Mouse (Mus musculus): ENCODE results near the gene Slc8a3. TPM values are rescaled to one million over a fixed set of nuclear protein-coding genes. Genes with fewer than 3 reads are reported as not detected.

The Slc8a3 gene
- total and polyA plus RNA-seq, 2 experiments = under 0.01 TPM; not detected in 1

DNA sequence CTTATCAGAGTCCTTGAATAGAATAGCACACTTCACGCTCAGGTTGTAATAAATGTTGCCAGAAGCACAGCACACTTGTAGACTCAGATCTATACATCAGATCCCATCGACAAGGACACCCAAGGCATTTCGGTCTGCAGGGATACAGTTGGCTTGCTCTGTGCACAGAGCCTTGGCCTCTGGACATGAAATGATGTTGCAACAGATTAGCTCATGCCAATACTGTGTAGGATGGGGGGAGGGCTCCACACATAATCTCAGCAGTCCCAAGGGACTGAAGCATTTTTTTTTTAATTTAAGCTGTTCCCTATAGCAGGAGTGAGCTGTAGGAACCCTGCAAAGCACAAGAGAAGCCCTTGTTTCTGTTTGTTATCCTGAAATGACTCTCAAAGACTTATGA lies 74.8 kb downstream of the Slc8a3 start:
- 13% methylated on average over 3 of the region's 3 CpGs for WGBS
- TF ChIP-seq CTCF (IDR thresholded peaks at IDR 0.05; ENCODE audit: low read depth, low read length) (no peak), POLR2A (IDR thresholded peaks at IDR 0.05; ENCODE audit: extremely low read depth, insufficient read depth, low read length) (no peak)
- peak; percentile 72 for DNase-seq (ENCODE audit: extremely low read depth, low read depth, low spot score)
- H3K4me1 ChIP-seq (ENCODE audit: control insufficient read depth, insufficient read depth, low read length) = no peaks in the 10 kb centered on the region
- H3K79me2 ChIP-seq (ENCODE audit: control insufficient read depth, insufficient read depth, low read length) = no peaks in the 10 kb centered on the region
- H3K9ac ChIP-seq (ENCODE audit: low read depth, low read length) = no peak overlapping the region
- H3K27ac ChIP-seq (replicated peaks; ENCODE audit: insufficient read depth, low read depth, low read length) = no peak overlapping the region
- H3K36me3 ChIP-seq (ENCODE audit: control insufficient read depth, insufficient read depth, low read length) = no peaks in the 10 kb centered on the region
- no peaks in the 10 kb centered on the region for H3K27me3 ChIP-seq (ENCODE audit: control insufficient read depth, insufficient read depth, low read length)
- no peak overlapping the region for H3K4me3 ChIP-seq (ENCODE audit: insufficient read depth, low read depth, low read length)

GRCm38 (mm10) chr12:81245411-81245810 lies 87.6 kb downstream of the Slc8a3 start:
- TF ChIP-seq POLR2A (IDR thresholded peaks at IDR 0.05; ENCODE audit: extremely low read depth, insufficient read depth, low read length) (no peak), CTCF (IDR thresholded peaks at IDR 0.05; ENCODE audit: low read depth, low read length) (no peak)
- Histone ChIP-seq H3K36me3 (ENCODE audit: control insufficient read depth, insufficient read depth, low read length) (no peaks in the 10 kb centered on the region), H3K4me3 (ENCODE audit: insufficient read depth, low read depth, low read length) (no peak overlapping the region), H3K27ac (replicated peaks; ENCODE audit: insufficient read depth, low read depth, low read length) (no peak overlapping the region), H3K9ac (ENCODE audit: low read depth, low read length) (no peak overlapping the region), H3K79me2 (ENCODE audit: control insufficient read depth, insufficient read depth, low read length) (no peaks in the 10 kb centered on the region), H3K27me3 (ENCODE audit: control insufficient read depth, insufficient read depth, low read length) (no peaks in the 10 kb centered on the region), H3K4me1 (ENCODE audit: control insufficient read depth, insufficient read depth, low read length) (no peaks in the 10 kb centered on the region)
- 28% methylated on average over 6 of the region's 6 CpGs for WGBS
- peak; percentile 10 for DNase-seq (ENCODE audit: extremely low read depth, low read depth, low spot score)

GRCm38 (mm10) chr12:81244954-81245353 lies 88.0 kb downstream of the Slc8a3 start:
- Histone ChIP-seq H3K36me3 (ENCODE audit: control insufficient read depth, insufficient read depth, low read length) (no peaks in the 10 kb centered on the region), H3K4me1 (ENCODE audit: control insufficient read depth, insufficient read depth, low read length) (no peaks in the 10 kb centered on the region), H3K4me3 (ENCODE audit: insufficient read depth, low read depth, low read length) (no peak overlapping the region), H3K27me3 (ENCODE audit: control insufficient read depth, insufficient read depth, low read length) (no peaks in the 10 kb centered on the region), H3K27ac (replicated peaks; ENCODE audit: insufficient read depth, low read depth, low read length) (no peak overlapping the region), H3K9ac (ENCODE audit: low read depth, low read length) (no peak overlapping the region), H3K79me2 (ENCODE audit: control insufficient read depth, insufficient read depth, low read length) (no peaks in the 10 kb centered on the region)
- DNase-seq (ENCODE audit: extremely low read depth, low read depth, low spot score) = peak; percentile 17
- WGBS = 24% methylated on average over 7 of the region's 7 CpGs
- TF ChIP-seq POLR2A (IDR thresholded peaks at IDR 0.05; ENCODE audit: extremely low read depth, insufficient read depth, low read length) = no peak
- TF ChIP-seq CTCF (IDR thresholded peaks at IDR 0.05; ENCODE audit: low read depth, low read length) = no peak

DNA sequence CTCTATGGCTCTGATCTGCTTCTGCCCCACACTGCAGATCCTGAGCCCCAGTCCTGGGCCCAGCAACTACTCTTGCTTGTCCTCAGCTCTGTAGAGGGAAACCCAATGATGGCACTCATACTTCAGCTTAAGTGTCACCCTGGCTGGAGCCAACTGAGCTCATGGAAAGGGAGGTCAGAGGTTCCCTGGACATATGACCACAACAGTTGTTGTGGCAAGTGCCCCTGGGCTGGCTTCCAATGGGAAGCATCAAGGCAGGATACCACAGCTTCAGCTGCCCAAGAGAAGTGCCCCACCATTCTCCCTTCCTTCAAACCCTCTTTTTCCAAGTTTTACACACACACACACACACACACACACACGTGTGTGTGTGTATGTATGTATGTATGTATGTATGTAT lies 88.5 kb downstream of the Slc8a3 start:
- no peaks in the 10 kb centered on the region for H3K79me2 ChIP-seq (ENCODE audit: control insufficient read depth, insufficient read depth, low read length)
- WGBS = 54% methylated on average over 1 of the region's 1 CpGs
- TF ChIP-seq CTCF (IDR thresholded peaks at IDR 0.05; ENCODE audit: low read depth, low read length) (no peak), POLR2A (IDR thresholded peaks at IDR 0.05; ENCODE audit: extremely low read depth, insufficient read depth, low read length) (no peak)
- H3K27me3 ChIP-seq (ENCODE audit: control insufficient read depth, insufficient read depth, low read length) = no peaks in the 10 kb centered on the region
- no peak overlapping the region for H3K27ac ChIP-seq (replicated peaks; ENCODE audit: insufficient read depth, low read depth, low read length)
- H3K4me1 ChIP-seq (ENCODE audit: control insufficient read depth, insufficient read depth, low read length) = no peaks in the 10 kb centered on the region
- no peak overlapping the region for H3K4me3 ChIP-seq (ENCODE audit: insufficient read depth, low read depth, low read length)
- no peak overlapping the region for H3K9ac ChIP-seq (ENCODE audit: low read depth, low read length)
- no peaks in the 10 kb centered on the region for H3K36me3 ChIP-seq (ENCODE audit: control insufficient read depth, insufficient read depth, low read length)
- peak; percentile 24 for DNase-seq (ENCODE audit: extremely low read depth, low read depth, low spot score)

DNA sequence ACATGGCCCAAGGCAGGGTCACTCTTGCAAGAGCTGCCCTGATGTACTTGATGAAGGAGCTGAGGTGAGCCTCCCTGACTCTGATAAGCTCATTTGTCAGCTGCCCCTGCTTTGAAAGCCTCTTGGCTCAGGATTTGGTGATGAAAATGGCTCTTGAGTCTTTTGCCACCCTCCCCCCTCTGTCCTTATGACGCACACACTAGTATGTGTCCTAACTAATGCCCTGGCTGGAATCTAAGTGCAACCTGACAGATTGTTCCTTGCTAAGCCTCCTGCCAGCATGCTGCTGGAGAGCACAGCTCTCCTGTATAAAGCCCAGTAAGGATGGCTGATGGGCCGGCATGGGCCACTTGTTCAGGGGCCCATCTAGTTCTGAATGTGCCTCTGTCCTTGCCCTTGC lies 91.3 kb downstream of the Slc8a3 start:
- Histone ChIP-seq H3K27ac (replicated peaks; ENCODE audit: insufficient read depth, low read depth, low read length) (no peak overlapping the region), H3K27me3 (ENCODE audit: control insufficient read depth, insufficient read depth, low read length) (no peaks in the 10 kb centered on the region), H3K4me3 (ENCODE audit: insufficient read depth, low read depth, low read length) (no peak overlapping the region), H3K79me2 (ENCODE audit: control insufficient read depth, insufficient read depth, low read length) (no peaks in the 10 kb centered on the region), H3K9ac (ENCODE audit: low read depth, low read length) (no peak overlapping the region), H3K36me3 (ENCODE audit: control insufficient read depth, insufficient read depth, low read length) (no peaks in the 10 kb centered on the region), H3K4me1 (ENCODE audit: control insufficient read depth, insufficient read depth, low read length) (no peaks in the 10 kb centered on the region)
- DNase-seq (ENCODE audit: extremely low read depth, low read depth, low spot score) = no peak
- TF ChIP-seq POLR2A (IDR thresholded peaks at IDR 0.05; ENCODE audit: extremely low read depth, insufficient read depth, low read length) = no peak
- no peak for TF ChIP-seq CTCF (IDR thresholded peaks at IDR 0.05; ENCODE audit: low read depth, low read length)
- WGBS = 89% methylated on average over 2 of the region's 2 CpGs

DNA sequence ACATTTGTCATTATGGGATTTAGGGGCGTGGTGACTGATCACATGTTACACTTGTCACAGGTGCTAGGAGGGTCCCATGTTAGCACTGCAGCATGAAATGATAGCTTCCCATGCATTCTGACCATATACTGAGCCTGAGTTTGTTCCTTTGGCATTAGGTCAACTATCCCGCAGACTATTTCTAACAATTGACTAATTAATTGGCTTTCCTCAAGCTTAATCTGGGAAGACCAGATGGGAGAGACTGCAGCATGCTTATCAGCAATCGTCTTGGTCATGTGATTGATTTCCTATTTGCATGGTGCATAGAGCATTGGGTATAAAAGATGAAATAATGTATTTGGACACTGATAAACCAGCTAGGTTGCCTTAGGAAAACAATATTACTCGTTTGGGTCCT lies 91.9 kb downstream of the Slc8a3 start:
- Histone ChIP-seq H3K9ac (ENCODE audit: low read depth, low read length) (no peak overlapping the region), H3K27me3 (ENCODE audit: control insufficient read depth, insufficient read depth, low read length) (no peaks in the 10 kb centered on the region), H3K36me3 (ENCODE audit: control insufficient read depth, insufficient read depth, low read length) (no peaks in the 10 kb centered on the region), H3K27ac (replicated peaks; ENCODE audit: insufficient read depth, low read depth, low read length) (no peak overlapping the region), H3K79me2 (ENCODE audit: control insufficient read depth, insufficient read depth, low read length) (no peaks in the 10 kb centered on the region), H3K4me3 (ENCODE audit: insufficient read depth, low read depth, low read length) (no peak overlapping the region), H3K4me1 (ENCODE audit: control insufficient read depth, insufficient read depth, low read length) (no peaks in the 10 kb centered on the region)
- whole genome bisulfite sequencing = 67% methylated on average over 4 of the region's 4 CpGs
- TF ChIP-seq CTCF (IDR thresholded peaks at IDR 0.05; ENCODE audit: low read depth, low read length) (no peak), POLR2A (IDR thresholded peaks at IDR 0.05; ENCODE audit: extremely low read depth, insufficient read depth, low read length) (no peak)
- DNase-seq (ENCODE audit: extremely low read depth, low read depth, low spot score) = no peak
